Mouse (Mus musculus) ES-E14 (cell line): ENCODE measurements at regions not wholly inside any gene's neighbourhood (a gene's known extent, or its start where the extent isn't known, plus 50 kb on each side); places are given as distances from the start of the nearest gene placed in this dataset.

Experiments
- DNase-seq: peaks from one replicate; pipeline ENCODE4 v3.0.0-alpha.2; 2013; ENCODE audit warnings: low read depth, low spot score
- H3K27ac ChIP-seq: 2 replicates; pipeline ENCODE4 v1.5.1; 2012; ENCODE audit warnings: low read depth, mild to moderate bottlenecking, low read length, moderate library complexity, mixed read lengths; ENCODE audit not compliant: poor library complexity, insufficient read depth, severe bottlenecking
- H3K36me3 ChIP-seq: 2 replicates; pipeline ENCODE4 v1.6.1; 2012; ENCODE audit warnings: mild to moderate bottlenecking, low read length, moderate library complexity, mixed read lengths; ENCODE audit not compliant: control insufficient read depth, poor library complexity, insufficient read depth, severe bottlenecking
- H3K4me1 ChIP-seq, 2 experiments: fragments of 150-350 bp in 1 of 2; sonication (generic) in 1 of 2; 2 replicates each; pipeline ENCODE4 v1.6.1; 2012; ENCODE audit warnings: low read length in 2 of 2, mild to moderate bottlenecking in 1 of 2, mixed read lengths in 1 of 2; ENCODE audit not compliant: control insufficient read depth in 2 of 2, insufficient read depth in 2 of 2, poor library complexity in 1 of 2
- H3K4me3 ChIP-seq, 2 experiments: fragments of 150-350 bp in 1 of 2; sonication (generic) in 1 of 2; 2 replicates each; pipeline ENCODE4 v1.5.1; 2012; ENCODE audit warnings: low read length in 2 of 2, low read depth in 1 of 2, mild to moderate bottlenecking in 1 of 2, mixed read lengths in 1 of 2; ENCODE audit not compliant: insufficient read depth in 1 of 2, poor library complexity in 1 of 2, severe bottlenecking in 1 of 2
- H3K9ac ChIP-seq: 2 replicates; pipeline ENCODE4 v1.6.1; 2012; ENCODE audit warnings: low read depth, mild to moderate bottlenecking, low read length, mixed read lengths; ENCODE audit not compliant: poor library complexity, insufficient read depth, severe bottlenecking
- H3K9me3 ChIP-seq: fragments of 150-350 bp; sonication (generic); 2 replicates; pipeline ENCODE4 v1.6.1; 2012; ENCODE audit warnings: low read depth, mild to moderate bottlenecking, low read length; ENCODE audit not compliant: control insufficient read depth, insufficient read depth
- CHD2 ChIP-seq: IDR thresholded peaks from 2 replicates; pipeline ENCODE4 v1.6.1; 2014; ENCODE audit warnings: mild to moderate bottlenecking, low read depth, low read length, inconsistent platforms
- HCFC1 ChIP-seq: IDR thresholded peaks from 2 replicates; pipeline ENCODE4 v1.6.1; 2012; ENCODE audit warnings: low read length, inconsistent platforms, borderline replicate concordance; ENCODE audit not compliant: insufficient read depth
- MAFK ChIP-seq: IDR thresholded peaks from 2 replicates; pipeline ENCODE4 v1.6.1; 2014; ENCODE audit warnings: mild to moderate bottlenecking, low read depth, low read length, inconsistent platforms; ENCODE audit not compliant: insufficient read depth
- ZC3H11A ChIP-seq: IDR thresholded peaks from 2 replicates; pipeline ENCODE4 v1.6.1; 2012; ENCODE audit warnings: low read depth, mild to moderate bottlenecking, inconsistent platforms, low read length, borderline replicate concordance
- ZNF384 ChIP-seq: IDR thresholded peaks from 2 replicates; pipeline ENCODE4 v1.6.1; 2012; ENCODE audit warnings: low read depth, low read length, inconsistent platforms
- in situ Hi-C, 2 experiments: fragments of 600-800 bp; cut with MboI; formaldehyde crosslinking; loops; one replicate each; pipeline ENCODE4 v1.15.1; 2025; ENCODE audit warnings: low sequenced_read_pairs in 2 of 2, inconsistent platforms in 1 of 2; ENCODE audit not compliant: unreplicated experiment in 2 of 2

GRCm38 (mm10) chr6:50775637-50776036 is 121.4 kb upstream of the Npvf start:
- H3K9ac ChIP-seq = no peak overlapping the region
- peaks cover 0 to 2% of the 10 kb centered on the region in 2 experiments; a peak in 1 of 4 replicates for H3K4me1 ChIP-seq
- H3K4me3 ChIP-seq = no peak overlapping the region
- no peak for DNase-seq
- H3K9me3 ChIP-seq = no peaks in the 10 kb centered on the region
- in situ Hi-C loops = no loop called here
- H3K36me3 ChIP-seq = no peaks in the 10 kb centered on the region
- no peak overlapping the region for H3K27ac ChIP-seq
- TF ChIP-seq CHD2 = no peak
- no peak for TF ChIP-seq ZNF384
- TF ChIP-seq HCFC1 = no peak
- no peak for TF ChIP-seq MAFK
- no peak for TF ChIP-seq ZC3H11A

- DNase-seq = no peak
- in situ Hi-C loops = no loop called here
- Histone ChIP-seq H3K36me3 (no peaks in the 10 kb centered on the region), H3K4me3 (no peak overlapping the region), H3K9me3 (no peaks in the 10 kb centered on the region), H3K27ac (no peak overlapping the region), H3K9ac (no peak overlapping the region), H3K4me1 (peaks cover 0 to 2% of the 10 kb centered on the region in 2 experiments; a peak in 1 of 4 replicates)
- TF ChIP-seq CHD2 (no peak), ZC3H11A (no peak), HCFC1 (no peak), ZNF384 (no peak), MAFK (no peak)
Observed at GRCm38 (mm10) chr6:50776236-50776832, 122.1 kb upstream of the Npvf start.

- Histone ChIP-seq H3K4me1 (peaks cover 0 to 2% of the 10 kb centered on the region in 2 experiments; a peak in 1 of 4 replicates), H3K9me3 (no peaks in the 10 kb centered on the region), H3K27ac (no peak overlapping the region), H3K36me3 (no peaks in the 10 kb centered on the region), H3K4me3 (no peak overlapping the region), H3K9ac (no peak overlapping the region)
- TF ChIP-seq CHD2 = no peak
- TF ChIP-seq HCFC1 = no peak
- TF ChIP-seq MAFK = no peak
- no peak for TF ChIP-seq ZNF384
- no peak for TF ChIP-seq ZC3H11A
- DNase-seq = no peak
- in situ Hi-C loops = no loop called here
Observed at GRCm38 (mm10) chr6:50776931-50777495, 122.8 kb upstream of the Npvf start.

GRCm38 (mm10) chr6:50777827-50778226 is 123.6 kb upstream of the Npvf start:
- Histone ChIP-seq H3K27ac (no peak overlapping the region), H3K4me1 (peaks cover 0 to 2% of the 10 kb centered on the region in 2 experiments; a peak in 1 of 4 replicates), H3K36me3 (no peaks in the 10 kb centered on the region), H3K9me3 (no peaks in the 10 kb centered on the region), H3K4me3 (no peak overlapping the region), H3K9ac (no peak overlapping the region)
- TF ChIP-seq ZC3H11A = no peak
- TF ChIP-seq ZNF384 = no peak
- TF ChIP-seq CHD2 = no peak
- TF ChIP-seq HCFC1 = no peak
- TF ChIP-seq MAFK = no peak
- no peak for DNase-seq
- in situ Hi-C loops = no loop called here

- Histone ChIP-seq H3K4me3 (no peak overlapping the region), H3K9ac (no peak overlapping the region), H3K9me3 (no peaks in the 10 kb centered on the region), H3K27ac (no peak overlapping the region), H3K4me1 (peaks cover 0 to 2% of the 10 kb centered on the region in 2 experiments; a peak in 1 of 4 replicates), H3K36me3 (no peaks in the 10 kb centered on the region)
- in situ Hi-C loops = no loop called here
- TF ChIP-seq CHD2 = no peak
- no peak for DNase-seq
Observed at GRCm38 (mm10) chr6:50780677-50781076, 126.4 kb upstream of the Npvf start.
